Mouse (Mus musculus) bone marrow, adult 2 months (tissue): ENCODE results near the gene Cyth1. TPM values are rescaled to one million over a fixed set of nuclear protein-coding genes. Genes with fewer than 3 reads are reported as not detected.

Source experiments
- H3K27ac ChIP-seq: fragments of 200-500 bp; 2 replicates; pipeline ENCODE4 v1.5.1; 2012; ENCODE audit warnings: low read depth, mild to moderate bottlenecking, control low read depth, inconsistent platforms, low read length; ENCODE audit not compliant: control insufficient read depth, poor library complexity, insufficient read depth
- H3K4me1 ChIP-seq: fragments of 200-500 bp; 2 replicates; pipeline ENCODE4 v1.6.1; 2011; ENCODE audit warnings: low read length; ENCODE audit not compliant: control insufficient read depth, insufficient read depth
- H3K4me3 ChIP-seq: fragments of 200-500 bp; replicated peaks from 2 replicates; pipeline ENCODE3; 2011; ENCODE audit warnings: mild to moderate bottlenecking, low read depth, low read length, control low read depth; ENCODE audit not compliant: control insufficient read depth
- CTCF ChIP-seq: fragments of 200-500 bp; IDR thresholded peaks from 2 replicates; pipeline ENCODE4 v1.5.1; 2011; ENCODE audit warnings: low read length, control low read depth; ENCODE audit not compliant: control insufficient read depth, insufficient read depth
- POLR2A ChIP-seq: fragments of 200-500 bp; IDR thresholded peaks from 2 replicates; pipeline ENCODE4 v1.6.1; 2011; ENCODE audit warnings: low read depth, mild to moderate bottlenecking, control low read depth, low read length, borderline replicate concordance; ENCODE audit not compliant: control insufficient read depth
- WGBS: fragments of 180-500 bp; shearing (Covaris S2); methylation state at CpG from one replicate; pipeline ENCODE4 v1.1.7; 2018; 5-methylcytosine and 5-hydroxymethylcytosine counted together
- polyA plus RNA-seq: library from polyadenylated mRNA; stranded (reverse); fragments of >200 nt; gene quantifications from 2 replicates; pipeline ENCODE4 v1.2.4, GENCODE M21; 2011; ENCODE audit warnings: low replicate concordance; ENCODE audit not compliant: missing spikeins, insufficient read depth, insufficient read length

The Cyth1 gene
- polyA plus RNA-seq, 1 experiment, result 28.3 TPM

- Histone ChIP-seq H3K4me1 (peaks cover 2% of the 10 kb centered on the region; the same call in 1 of the 2 replicates), H3K27ac (no peak overlapping the region)
- WGBS, result 74% methylated on average over 4 of the region's 4 CpGs
Observed at GRCm38 (mm10) chr11:118133752-118134169, 114.6 kb downstream of the Cyth1 start.

GRCm38 (mm10) chr11:118133133-118133751 is 115.2 kb downstream of the Cyth1 start:
- Histone ChIP-seq H3K4me3 (no peak overlapping the region), H3K4me1 (peaks cover 2% of the 10 kb centered on the region; the same call in 1 of the 2 replicates), H3K27ac (no peak overlapping the region)
- 83% methylated on average over 9 of the region's 9 CpGs for WGBS
- no peak for TF ChIP-seq CTCF
- no peak for TF ChIP-seq POLR2A

More at GRCm38 (mm10) chr11:118133752-118134169, 114.6 kb downstream of the Cyth1 start:
- no peak overlapping the region for H3K4me3 ChIP-seq
- TF ChIP-seq POLR2A, result no peak
- no peak for TF ChIP-seq CTCF

DNA sequence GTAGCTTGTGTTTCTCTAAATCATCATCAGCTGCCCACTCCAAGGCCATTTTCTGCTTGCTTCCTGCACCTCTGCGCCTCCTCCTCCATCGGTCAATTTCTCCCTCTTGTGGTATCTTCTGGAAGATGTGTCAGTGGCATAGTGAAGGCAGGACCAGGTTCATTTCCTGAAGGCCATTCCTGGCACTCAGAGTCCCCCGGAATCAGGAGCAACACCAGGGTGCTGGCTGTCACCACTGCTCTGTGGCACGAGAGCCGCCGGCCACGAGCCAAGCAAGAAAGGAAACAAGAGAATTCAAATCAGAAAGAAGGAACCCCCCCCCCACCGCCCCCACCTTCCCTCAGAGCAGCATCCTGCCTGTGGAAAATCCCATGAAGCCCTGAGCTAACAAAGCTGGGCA is 116.3 kb downstream of the Cyth1 start:
- 61% methylated on average over 8 of the region's 8 CpGs for WGBS
- Histone ChIP-seq H3K4me1 (peaks cover 2% of the 10 kb centered on the region; the same call in 1 of the 2 replicates), H3K27ac (no peak overlapping the region), H3K4me3 (no peak overlapping the region)
- no peak for TF ChIP-seq CTCF
- TF ChIP-seq POLR2A, result no peak

GRCm38 (mm10) chr11:118130534-118130933 is 117.9 kb downstream of the Cyth1 start, which contains the start of gene Dnah17:
TSS of gene Dnah17 (minus strand) at chr11:118130634.
- H3K4me1 ChIP-seq, result peaks cover 2% of the 10 kb centered on the region; the same call in 1 of the 2 replicates
- H3K4me3 ChIP-seq, result no peak within 1 kb of the TSS
- H3K27ac ChIP-seq, result no peak within 1 kb of the TSS; the same call in 1 of the 2 replicates
- WGBS, result 73% methylated on average over 7 of the region's 7 CpGs
- TF ChIP-seq POLR2A (no peak), CTCF (no peak)

GRCm38 (mm10) chr11:118129812-118130211 is 118.6 kb downstream of the Cyth1 start:
- TF ChIP-seq CTCF (no peak), POLR2A (no peak)
- H3K4me1 ChIP-seq, result no peaks in the 10 kb centered on the region; the same call in 1 of the 2 replicates
- H3K27ac ChIP-seq, result no peak overlapping the region
- H3K4me3 ChIP-seq, result no peak overlapping the region
- WGBS, result 44% methylated on average over 2 of the region's 2 CpGs

DNA sequence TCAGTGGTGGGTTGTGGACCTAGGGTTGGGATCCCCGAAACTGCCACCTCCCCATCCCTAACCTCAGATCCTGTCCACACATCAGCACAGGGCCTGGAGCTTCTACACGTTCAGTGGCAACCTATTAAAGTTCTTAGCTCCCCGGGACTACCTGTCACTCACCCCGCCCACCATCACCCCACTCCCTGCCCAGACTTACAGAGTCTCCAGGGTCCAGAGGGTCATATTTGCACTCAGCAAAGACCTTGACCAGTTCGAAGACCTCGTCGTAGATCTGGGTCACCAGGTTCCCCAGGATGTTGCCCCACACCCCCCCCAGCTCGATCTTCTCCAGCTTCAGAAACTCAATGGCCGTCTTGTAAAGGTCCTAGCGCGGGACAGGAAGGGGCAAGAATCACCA is 126.8 kb downstream of the Cyth1 start:
- H3K27ac ChIP-seq, result no peak overlapping the region
- no peak overlapping the region for H3K4me3 ChIP-seq
- 85% methylated on average over 11 of the region's 11 CpGs for WGBS
- no peak for TF ChIP-seq POLR2A
- H3K4me1 ChIP-seq, result no peaks in the 10 kb centered on the region

DNA sequence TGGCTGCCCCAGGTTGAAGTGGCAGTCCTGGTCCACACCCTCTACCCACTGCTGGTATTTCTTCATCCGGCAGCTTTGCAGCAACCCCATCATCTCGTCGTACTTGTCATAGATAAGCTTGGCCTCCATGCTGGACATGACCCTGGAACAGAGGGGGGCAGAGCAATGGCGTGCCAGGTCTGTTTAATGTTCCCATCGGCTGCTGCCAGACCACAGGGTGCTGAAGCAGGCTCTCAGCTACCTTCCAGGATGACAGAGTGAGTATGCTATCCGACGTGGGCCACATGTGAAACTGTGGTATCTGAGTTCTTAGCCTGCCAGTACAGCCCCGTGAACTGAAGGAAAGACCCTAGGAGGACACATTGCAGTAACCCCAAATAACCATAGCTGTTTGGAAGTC is 129.6 kb downstream of the Cyth1 start:
- 80% methylated on average over 8 of the region's 8 CpGs for WGBS
- no peak overlapping the region for H3K4me3 ChIP-seq
- no peak overlapping the region for H3K27ac ChIP-seq
- H3K4me1 ChIP-seq, result no peaks in the 10 kb centered on the region
- no peak for TF ChIP-seq POLR2A
- no peak for TF ChIP-seq CTCF

GRCm38 (mm10) chr11:118114581-118115110 is 133.7 kb downstream of the Cyth1 start:
- Histone ChIP-seq H3K4me3 (no peak overlapping the region), H3K4me1 (no peaks in the 10 kb centered on the region), H3K27ac (no peak overlapping the region)
- 29% methylated on average over 8 of the region's 8 CpGs for WGBS
- TF ChIP-seq POLR2A (no peak), CTCF (no peak)

DNA sequence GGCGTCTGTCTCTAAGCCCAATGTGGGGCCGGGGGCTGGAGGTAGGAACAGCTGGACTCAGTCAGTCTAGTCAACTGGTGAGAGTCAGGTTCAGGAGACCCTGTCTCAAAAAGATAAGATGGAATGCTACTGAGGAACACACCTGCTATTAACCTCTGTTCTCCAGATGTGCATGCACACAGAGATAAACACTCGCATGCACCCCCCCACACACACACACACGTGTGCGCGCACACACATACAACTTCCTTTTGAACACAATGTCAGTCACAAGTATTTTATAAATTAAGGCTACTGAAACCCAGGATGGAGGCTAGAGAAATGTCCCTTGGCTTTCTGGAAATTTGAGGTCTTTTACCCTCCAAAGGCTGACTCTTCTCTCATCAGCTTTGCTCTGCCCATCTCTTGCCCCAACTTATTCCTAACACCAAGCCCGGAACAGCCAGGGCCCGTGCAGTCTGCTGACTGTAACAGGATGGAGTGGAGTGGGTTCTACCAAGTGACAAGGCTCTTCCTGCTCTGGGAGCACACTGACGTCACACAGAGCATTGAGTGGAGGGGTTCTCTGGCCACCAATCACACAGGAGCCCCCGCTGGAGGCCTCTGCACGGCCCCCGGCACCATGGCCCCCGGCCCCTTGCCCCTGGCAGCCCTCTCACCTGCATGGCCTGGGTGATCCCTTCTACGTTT is 134.7 kb downstream of the Cyth1 start:
- TF ChIP-seq POLR2A (no peak), CTCF (no peak)

More for the DNA sequence above, 134.7 kb downstream of the Cyth1 start:
- no peak overlapping the region for H3K27ac ChIP-seq
- H3K4me3 ChIP-seq, result no peak overlapping the region
- H3K4me1 ChIP-seq, result no peaks in the 10 kb centered on the region
- 62% methylated on average over 14 of the region's 14 CpGs for WGBS
